Mouse (Mus musculus) liver, embryonic 12.5 days (tissue): ENCODE results near the gene Pdpr. TPM values are rescaled to one million over a fixed set of nuclear protein-coding genes. Genes with fewer than 3 reads are reported as not detected.
A peak's percentile ranks its signal among the peaks of the same experiment; 100 is the strongest.
"Not testable (repeated sequence)": the region's sequence is repeated elsewhere in the genome, so short reads cannot be mapped to it uniquely, and the experiment has no call there.

ENCODE experiments used
- ATAC-seq: fragments of 200-750 bp; cut with Nextera tagmentation; 2 replicates; pipeline ENCODE4 v1.8.0; 2017; ENCODE audit warnings: moderate number of reproducible peaks, mild to moderate bottlenecking, moderate library complexity
- H3K27ac ChIP-seq: fragments of 300-500 bp; sonication (generic); 2 replicates; pipeline ENCODE4 v1.5.1; 2016; ENCODE audit warnings: mild to moderate bottlenecking
- H3K27me3 ChIP-seq: fragments of 300-500 bp; sonication (generic); replicated peaks from 2 replicates; pipeline ENCODE4 v1.6.1; 2016; ENCODE audit warnings: mild to moderate bottlenecking, moderate library complexity
- H3K36me3 ChIP-seq: fragments of 300-500 bp; sonication (generic); 2 replicates; pipeline ENCODE4 v1.6.1; 2016; ENCODE audit warnings: mild to moderate bottlenecking, moderate library complexity
- H3K4me1 ChIP-seq: fragments of 300-500 bp; sonication (generic); 2 replicates; pipeline ENCODE4 v1.6.1; 2016
- H3K4me2 ChIP-seq: fragments of 300-500 bp; sonication (generic); 2 replicates; pipeline ENCODE4 v1.6.1; 2016; ENCODE audit warnings: mild to moderate bottlenecking, moderate library complexity
- H3K4me3 ChIP-seq: fragments of 300-500 bp; sonication (generic); 2 replicates; pipeline ENCODE4 v1.5.1; 2016; ENCODE audit warnings: mild to moderate bottlenecking, moderate library complexity
- H3K9ac ChIP-seq: fragments of 300-500 bp; sonication (generic); 2 replicates; pipeline ENCODE4 v1.6.1; 2016; ENCODE audit warnings: mild to moderate bottlenecking, moderate library complexity
- H3K9me3 ChIP-seq: fragments of 300-500 bp; sonication (generic); replicated peaks from 2 replicates; pipeline ENCODE4 v1.6.1; 2016; ENCODE audit warnings: mild to moderate bottlenecking, moderate library complexity
- WGBS: fragments of 180-500 bp; shearing (Covaris S2); methylation state at CpG from one replicate; pipeline ENCODE4 v1.1.7; 2016; ENCODE audit not compliant: insufficient replicate concordance; 5-methylcytosine and 5-hydroxymethylcytosine counted together
- polyA plus RNA-seq: library from polyadenylated mRNA; unstranded; fragments of >200 nt; fragmentation: Nextera tagmentation; extraction: Ambion mirVana; gene quantifications from 2 replicates; pipeline ENCODE4 v1.2.1, GENCODE M21; 2016

Pdpr gene
- polyA plus RNA-seq, 1 experiment from 2014 or later, result 5.1 TPM

DNA sequence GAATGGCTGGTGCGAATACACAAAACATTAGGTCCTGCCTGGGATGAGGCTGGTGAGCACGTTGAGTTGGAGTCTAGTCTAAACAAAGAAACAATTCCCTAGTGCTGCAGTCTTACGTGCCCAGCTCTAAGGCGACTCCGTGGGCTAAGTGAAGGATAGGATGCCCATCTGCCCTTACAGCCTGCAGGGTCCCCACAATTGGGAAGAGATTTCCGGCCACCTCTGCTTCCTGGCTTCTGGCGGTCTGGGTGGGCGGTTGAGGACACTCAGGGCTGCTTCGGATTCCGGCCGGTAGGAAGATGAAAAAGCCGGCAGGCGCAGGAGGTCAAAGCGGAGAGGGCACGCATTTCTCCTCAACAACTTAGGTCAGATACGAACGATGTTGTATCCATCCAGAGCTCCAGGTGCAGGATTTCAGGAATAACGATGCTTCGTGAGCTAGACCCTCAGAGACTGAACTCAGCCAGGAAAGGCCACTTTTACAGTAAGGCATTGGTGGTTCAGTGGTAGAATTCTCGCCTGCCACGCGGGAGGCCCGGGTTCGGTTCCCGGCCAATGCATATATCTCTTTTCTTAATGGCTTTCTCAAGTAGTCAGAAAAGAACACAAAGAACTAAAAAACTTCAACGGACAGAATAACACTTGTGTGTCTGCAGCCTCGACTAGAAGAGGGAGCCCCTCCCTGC lies 32.2 kb upstream of the Pdpr start:
- H3K4me3 ChIP-seq, result peak overlapping the region; percentile 70
- peaks cover 57% of the 10 kb centered on the region for H3K4me1 ChIP-seq
- H3K9ac ChIP-seq, result peak overlapping the region; percentile 69
- H3K36me3 ChIP-seq, result peaks cover 11% of the 10 kb centered on the region
- H3K9me3 ChIP-seq, result no peaks in the 10 kb centered on the region
- peak overlapping the region; percentile 85 for H3K4me2 ChIP-seq
- peak; percentile 81 for ATAC-seq
- peaks cover 14% of the 10 kb centered on the region for H3K27me3 ChIP-seq
- under 1% methylated on average over 27 of the region's 27 CpGs for WGBS
- peak overlapping the region; percentile 2; the same call in 1 of the 2 replicates for H3K27ac ChIP-seq

- WGBS, result 41% methylated on average over 2 of the region's 2 CpGs
- peaks cover 50% of the 10 kb centered on the region for H3K4me1 ChIP-seq
- peaks cover 16% of the 10 kb centered on the region for H3K27me3 ChIP-seq
- peak overlapping the region; percentile 85 for H3K4me2 ChIP-seq
- H3K9me3 ChIP-seq, result no peaks in the 10 kb centered on the region
- H3K9ac ChIP-seq, result peak overlapping the region; percentile 69; the same call in 1 of the 2 replicates
- no peak overlapping the region for H3K27ac ChIP-seq
- no peak for ATAC-seq
- peaks cover 5% of the 10 kb centered on the region for H3K36me3 ChIP-seq
- peak overlapping the region; percentile 70 for H3K4me3 ChIP-seq
Observed at GRCm38 (mm10) chr8:111062893-111063292, 31.5 kb upstream of the Pdpr start.

DNA sequence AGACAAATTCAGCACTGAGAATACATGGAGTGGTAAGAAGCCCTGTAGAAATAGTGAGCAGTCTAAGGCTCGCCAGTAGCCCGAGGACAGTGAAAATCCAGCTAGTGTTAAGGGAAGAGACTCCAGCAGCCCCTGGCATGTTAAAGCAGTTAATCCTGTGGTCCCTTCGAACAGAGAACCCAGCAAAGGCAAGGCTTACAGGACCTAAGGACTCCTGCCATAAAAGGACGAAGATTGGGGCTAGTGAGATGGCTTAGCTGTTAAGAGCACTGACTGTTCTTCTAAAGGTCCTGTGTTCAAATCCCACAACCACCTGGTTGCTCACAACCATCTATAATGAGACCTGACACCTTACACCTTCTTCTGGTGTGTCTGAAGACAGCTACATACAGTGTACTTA lies 28.1 kb upstream of the Pdpr start:
- Histone ChIP-seq H3K36me3 (no peaks in the 10 kb centered on the region), H3K9me3 (no peaks in the 10 kb centered on the region), H3K4me2 (no peak overlapping the region), H3K4me1 (peaks cover 25% of the 10 kb centered on the region), H3K4me3 (no peak overlapping the region), H3K27ac (no peak overlapping the region), H3K9ac (no peak overlapping the region), H3K27me3 (peaks cover 24% of the 10 kb centered on the region)
- 51% methylated on average over 4 of the region's 4 CpGs for WGBS
- no peak for ATAC-seq

DNA sequence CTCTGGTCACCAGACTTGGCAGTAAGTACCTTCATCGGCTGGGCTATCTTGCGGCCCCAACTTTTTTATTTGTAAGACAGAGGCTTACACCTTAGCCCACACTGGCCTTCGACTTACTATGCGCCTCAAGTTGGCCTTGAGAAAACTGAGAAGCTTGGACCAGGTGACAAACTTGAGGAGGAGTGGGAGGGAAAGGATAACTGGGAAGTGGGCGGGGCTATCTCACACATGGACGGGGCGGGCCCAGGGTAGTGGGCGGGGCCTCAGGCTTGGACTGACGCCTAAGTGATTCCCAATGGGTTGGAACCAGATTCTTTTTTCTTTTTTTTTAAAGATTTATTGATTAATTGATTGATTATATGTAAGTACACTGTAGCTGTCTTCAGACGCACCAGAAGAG lies 27.0 kb upstream of the Pdpr start:
- Histone ChIP-seq H3K9me3 (no peaks in the 10 kb centered on the region), H3K27ac (no peak overlapping the region), H3K4me1 (peaks cover 15% of the 10 kb centered on the region; the same call in 1 of the 2 replicates), H3K9ac (no peak overlapping the region), H3K27me3 (peaks cover 28% of the 10 kb centered on the region), H3K36me3 (no peaks in the 10 kb centered on the region), H3K4me3 (no peak overlapping the region), H3K4me2 (no peak overlapping the region)
- no peak for ATAC-seq
- 25% methylated on average over 10 of the region's 10 CpGs for WGBS

DNA sequence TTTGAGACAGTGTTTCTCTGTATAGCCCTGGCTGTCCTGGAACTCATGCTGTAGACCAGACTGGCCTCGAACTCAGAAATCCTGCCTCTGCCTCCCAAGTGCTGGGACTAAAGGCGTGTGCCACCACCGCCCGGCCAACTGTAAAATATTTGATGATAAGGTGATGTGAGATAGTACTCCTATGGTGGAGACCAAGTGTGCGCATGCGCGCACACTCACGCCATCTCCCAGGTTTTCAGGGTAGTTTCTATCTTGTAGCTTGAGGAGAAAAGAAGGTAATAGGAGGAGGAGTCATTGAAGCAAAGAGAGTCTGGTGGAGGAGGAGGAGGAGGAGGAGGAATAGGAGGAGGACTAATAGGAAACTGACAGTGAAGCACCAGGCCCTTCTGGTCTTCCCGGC lies 25.8 kb upstream of the Pdpr start:
- H3K27me3 ChIP-seq, result peaks cover 28% of the 10 kb centered on the region
- not testable (repeated sequence) for H3K36me3 ChIP-seq, H3K4me2 ChIP-seq, H3K9ac ChIP-seq, H3K9me3 ChIP-seq, ATAC-seq, H3K4me1 ChIP-seq, H3K4me3 ChIP-seq, H3K27ac ChIP-seq
- WGBS, result 71% methylated on average over 9 of the region's 9 CpGs

GRCm38 (mm10) chr8:111075926-111076325 lies 18.5 kb upstream of the Pdpr start:
- Histone ChIP-seq H3K9ac (no peak overlapping the region), H3K36me3 (no peaks in the 10 kb centered on the region), H3K4me2 (no peak overlapping the region), H3K27ac (no peak overlapping the region), H3K9me3 (0 out of 2 replicates have a peak, but pooled peaks cover 7% of the 10 kb centered on the region), H3K4me1 (no peaks in the 10 kb centered on the region), H3K27me3 (0 out of 2 replicates have a peak, but pooled peaks cover 6% of the 10 kb centered on the region), H3K4me3 (no peak overlapping the region)
- no peak for ATAC-seq
- WGBS, result 69% methylated on average over 3 of the region's 3 CpGs

DNA sequence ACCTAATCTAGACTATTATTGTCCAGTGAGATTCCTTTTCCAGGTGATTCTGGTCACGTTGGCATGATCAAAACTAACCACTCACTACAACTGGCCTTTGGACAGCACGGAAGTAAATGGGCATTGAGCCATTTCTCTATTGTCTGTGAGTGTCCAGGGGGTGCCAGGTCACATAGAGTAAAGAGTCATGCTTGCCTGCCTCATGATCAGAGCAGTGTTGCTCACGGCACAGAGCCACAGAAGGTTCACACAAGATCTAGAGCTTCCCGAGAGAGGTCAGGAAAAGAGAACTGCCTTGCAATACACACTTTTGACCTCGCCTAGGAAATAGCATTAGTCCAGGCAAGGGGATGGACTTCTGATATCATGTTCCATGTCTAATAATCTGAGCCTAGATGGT lies 15.0 kb upstream of the Pdpr start:
- Histone ChIP-seq H3K27ac (no peak overlapping the region), H3K9me3 (no peaks in the 10 kb centered on the region), H3K9ac (no peak overlapping the region), H3K4me1 (no peaks in the 10 kb centered on the region), H3K36me3 (no peaks in the 10 kb centered on the region), H3K4me3 (no peak overlapping the region), H3K27me3 (peaks cover 17% of the 10 kb centered on the region; the same call in 1 of the 2 replicates), H3K4me2 (no peak overlapping the region)
- WGBS, result 60% methylated on average over 5 of the region's 5 CpGs
- ATAC-seq, result no peak

GRCm38 (mm10) chr8:111079861-111080271 lies 14.6 kb upstream of the Pdpr start:
- Histone ChIP-seq H3K9ac (no peak overlapping the region), H3K36me3 (no peaks in the 10 kb centered on the region), H3K4me1 (no peaks in the 10 kb centered on the region), H3K4me3 (no peak overlapping the region), H3K9me3 (no peaks in the 10 kb centered on the region), H3K27ac (no peak overlapping the region), H3K4me2 (no peak overlapping the region), H3K27me3 (peaks cover 17% of the 10 kb centered on the region; the same call in 1 of the 2 replicates)
- no peak for ATAC-seq
- WGBS, result 36% methylated on average over 6 of the region's 6 CpGs

GRCm38 (mm10) chr8:111081580-111082258 lies 12.7 kb upstream of the Pdpr start:
- Histone ChIP-seq H3K4me3 (no peak overlapping the region), H3K27me3 (peaks cover 17% of the 10 kb centered on the region; the same call in 1 of the 2 replicates), H3K9me3 (no peaks in the 10 kb centered on the region), H3K36me3 (no peaks in the 10 kb centered on the region), H3K4me1 (no peaks in the 10 kb centered on the region), H3K27ac (no peak overlapping the region), H3K9ac (no peak overlapping the region; the same call in 1 of the 2 replicates), H3K4me2 (no peak overlapping the region)
- ATAC-seq, result no peak
- WGBS, result 62% methylated on average over 12 of the region's 12 CpGs

- not testable (repeated sequence) for H3K9me3 ChIP-seq, H3K4me3 ChIP-seq, H3K4me2 ChIP-seq, H3K36me3 ChIP-seq, H3K27ac ChIP-seq, H3K9ac ChIP-seq, H3K4me1 ChIP-seq, ATAC-seq
- peaks cover 17% of the 10 kb centered on the region; the same call in 1 of the 2 replicates for H3K27me3 ChIP-seq
- 65% methylated on average over 5 of the region's 5 CpGs for WGBS
Observed at GRCm38 (mm10) chr8:111083936-111084335, 10.5 kb upstream of the Pdpr start.

DNA sequence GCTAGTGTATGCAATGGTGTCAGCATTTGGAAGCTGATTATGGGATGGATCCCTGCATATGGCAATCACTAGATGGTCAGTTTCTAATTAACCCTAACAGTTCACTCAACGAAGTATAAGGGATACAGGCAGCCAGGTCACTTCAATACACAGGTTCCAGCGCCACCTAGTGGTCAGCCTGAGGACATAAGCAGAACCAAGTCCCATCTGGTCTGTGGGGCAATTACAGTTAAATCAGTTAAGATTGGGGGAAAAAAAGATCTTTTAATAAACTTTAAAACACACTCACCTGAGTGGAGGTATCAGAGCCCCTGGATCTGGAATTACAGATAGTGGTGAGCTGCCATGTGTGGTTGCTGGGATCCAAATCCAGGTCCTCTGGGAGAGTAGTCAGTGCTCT lies 4.3 kb upstream of the Pdpr start:
- ATAC-seq, result no peak
- Histone ChIP-seq H3K9ac (no peak overlapping the region), H3K4me1 (peaks cover 15% of the 10 kb centered on the region), H3K4me2 (no peak overlapping the region), H3K4me3 (no peak overlapping the region), H3K9me3 (no peaks in the 10 kb centered on the region), H3K27ac (no peak overlapping the region), H3K36me3 (no peaks in the 10 kb centered on the region), H3K27me3 (peaks cover 5% of the 10 kb centered on the region)
- WGBS, result 1% methylated on average over 2 of the region's 2 CpGs

- no peak for ATAC-seq
- WGBS, result 71% methylated on average over 7 of the region's 7 CpGs
Observed at GRCm38 (mm10) chr8:111091706-111092105, 2.7 kb upstream of the Pdpr start.

More at GRCm38 (mm10) chr8:111091706-111092105, 2.7 kb upstream of the Pdpr start:
- H3K4me3 ChIP-seq, result no peak overlapping the region
- H3K36me3 ChIP-seq, result no peaks in the 10 kb centered on the region
- H3K9me3 ChIP-seq, result no peaks in the 10 kb centered on the region
- H3K9ac ChIP-seq, result no peak overlapping the region
- no peak overlapping the region for H3K27ac ChIP-seq
- peaks cover 27% of the 10 kb centered on the region for H3K4me1 ChIP-seq
- H3K4me2 ChIP-seq, result no peak overlapping the region
- peaks cover 5% of the 10 kb centered on the region for H3K27me3 ChIP-seq
